Mouse (Mus musculus): ENCODE data around the gene Rln1. TPM values are rescaled to one million over a fixed set of nuclear protein-coding genes. Genes with fewer than 3 reads are reported as not detected.

Gene Rln1
- polyA plus RNA-seq (2016; fragmentation: Nextera tagmentation; extraction: Ambion mirVana), result 0.30 and 0.60 TPM in 2 replicates

DNA sequence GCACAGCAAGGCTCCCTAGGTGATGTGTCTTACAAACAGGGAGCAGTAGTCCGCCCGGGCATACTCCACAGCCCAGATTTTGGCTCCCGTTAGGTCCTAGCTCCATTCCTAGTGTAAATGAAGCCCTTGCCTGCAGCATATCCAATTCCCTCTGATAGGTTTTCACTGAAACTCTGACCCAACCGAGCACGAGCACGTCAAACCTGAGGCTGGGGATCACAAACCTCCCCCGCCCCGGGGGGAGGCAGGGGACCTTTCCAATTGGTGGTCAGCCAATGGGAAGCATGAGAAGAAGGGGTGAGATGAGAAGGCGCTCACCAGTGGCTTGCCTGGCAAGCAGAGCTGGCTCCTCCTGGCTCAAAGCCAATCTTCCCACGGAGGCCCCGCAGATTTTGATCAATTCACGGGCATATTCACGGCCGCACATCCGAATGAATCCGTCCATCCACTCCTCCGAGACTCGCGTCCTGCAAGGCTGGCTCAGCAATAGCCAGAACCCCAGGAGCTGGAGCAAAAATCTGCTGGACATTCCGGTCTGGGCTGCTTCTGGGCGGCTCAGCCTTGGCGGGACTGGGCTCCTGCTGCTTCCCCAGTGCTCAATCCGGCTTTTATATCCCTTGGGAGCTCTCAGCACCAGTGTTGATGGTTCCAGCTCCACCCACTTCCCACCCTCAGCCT, at the start of gene Rln1:
Gene Rln1 (minus strand): TSS at position 603 of the 678 bp plus-strand sequence.
- Histone ChIP-seq H3K9ac (replicated peaks) (peak within 1 kb of the TSS; percentile 60), H3K4me3 (replicated peaks) (peak within 1 kb of the TSS; percentile 41), H3K4me1 (replicated peaks) (peaks cover 8% of the 10 kb centered on the region), H3K27ac (no peak within 1 kb of the TSS), H3K4me2 (peak within 1 kb of the TSS; percentile 79), H3K9me3 (no peaks in the 10 kb centered on the region), H3K27me3 (peaks cover 8% of the 10 kb centered on the region; the same call in 1 of the 2 replicates), H3K36me3 (no peaks in the 10 kb centered on the region)
- 2% methylated on average over 23 of the region's 23 CpGs for WGBS
- peak; percentile 47; the same call in 1 of the 2 replicates for ATAC-seq (ENCODE audit: insufficient number of reproducible peaks, insufficient read depth, low FRiP score, low TSS enrichment, low read depth)

DNA sequence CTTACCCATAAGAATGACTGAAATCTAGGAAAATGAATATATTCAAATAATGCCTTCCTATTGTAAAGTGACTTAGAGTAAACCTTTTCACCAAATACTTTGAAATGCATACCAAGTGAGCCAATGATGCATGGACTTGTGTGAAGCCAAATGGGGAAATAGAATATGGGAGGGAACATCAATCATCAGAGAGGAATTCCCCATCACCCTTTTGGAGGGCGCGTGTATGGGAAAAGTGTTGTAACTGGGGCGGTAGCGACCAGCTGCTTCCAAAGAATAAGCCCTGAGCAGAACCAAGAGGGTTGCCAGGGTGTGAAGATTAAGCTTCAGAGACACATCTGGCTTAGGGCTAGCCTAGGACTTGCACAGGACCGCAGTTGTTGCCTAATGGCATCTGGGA, 48.9 kb upstream of the Rln1 start:
- no peak for ATAC-seq (ENCODE audit: insufficient number of reproducible peaks, insufficient read depth, low FRiP score, low TSS enrichment, low read depth)
- no peaks in the 10 kb centered on the region for H3K27me3 ChIP-seq
- H3K4me2 ChIP-seq, result no peak overlapping the region
- 92% methylated on average over 5 of the region's 5 CpGs for WGBS
- H3K36me3 ChIP-seq, result no peaks in the 10 kb centered on the region
- H3K27ac ChIP-seq, result no peak overlapping the region
- H3K4me3 ChIP-seq (replicated peaks), result no peak overlapping the region
- no peaks in the 10 kb centered on the region for H3K4me1 ChIP-seq (replicated peaks)
- no peaks in the 10 kb centered on the region for H3K9me3 ChIP-seq
- H3K9ac ChIP-seq (replicated peaks), result no peak overlapping the region

DNA sequence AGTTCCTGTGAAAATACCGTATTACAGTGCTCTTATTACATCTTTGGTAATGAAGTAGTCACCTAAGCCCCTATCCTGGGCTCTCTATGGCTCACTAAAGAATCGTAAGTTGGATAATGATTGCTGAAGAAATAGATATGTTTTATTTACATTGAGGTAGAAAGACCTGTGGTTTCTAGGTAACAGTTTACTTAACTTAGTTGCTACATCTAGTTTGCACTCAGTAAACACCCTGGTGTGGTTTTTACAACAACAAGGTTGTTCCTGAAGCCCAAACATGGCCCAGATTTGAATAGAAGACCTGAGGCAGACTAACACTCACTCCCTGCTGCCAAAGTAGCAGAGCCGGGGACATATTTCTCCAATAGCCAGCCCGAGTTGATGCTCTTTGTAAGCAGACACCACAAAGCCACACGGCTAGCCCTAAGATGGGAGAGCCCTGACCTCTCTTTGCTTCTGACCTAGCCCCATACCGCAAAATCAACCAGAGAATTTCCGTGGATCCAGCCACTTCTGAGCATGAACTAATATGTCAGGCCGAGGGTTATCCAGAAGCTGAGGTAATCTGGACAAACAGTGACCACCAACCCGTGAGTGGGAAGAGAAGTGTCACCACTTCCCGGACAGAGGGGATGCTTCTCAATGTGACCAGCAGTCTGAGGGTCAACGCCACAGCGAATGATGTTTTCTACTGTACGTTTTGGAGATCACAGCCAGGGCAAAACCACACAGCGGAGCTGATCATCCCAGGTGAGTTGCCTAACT, 45.6 kb upstream of the Rln1 start:
- Histone ChIP-seq H3K4me1 (replicated peaks) (no peaks in the 10 kb centered on the region), H3K27me3 (no peaks in the 10 kb centered on the region), H3K36me3 (no peaks in the 10 kb centered on the region), H3K9me3 (no peaks in the 10 kb centered on the region), H3K9ac (replicated peaks) (no peak overlapping the region), H3K27ac (no peak overlapping the region), H3K4me3 (replicated peaks) (no peak overlapping the region), H3K4me2 (no peak overlapping the region)
- no peak for ATAC-seq (ENCODE audit: insufficient number of reproducible peaks, insufficient read depth, low FRiP score, low TSS enrichment, low read depth)
- WGBS, result 86% methylated on average over 14 of the region's 14 CpGs

DNA sequence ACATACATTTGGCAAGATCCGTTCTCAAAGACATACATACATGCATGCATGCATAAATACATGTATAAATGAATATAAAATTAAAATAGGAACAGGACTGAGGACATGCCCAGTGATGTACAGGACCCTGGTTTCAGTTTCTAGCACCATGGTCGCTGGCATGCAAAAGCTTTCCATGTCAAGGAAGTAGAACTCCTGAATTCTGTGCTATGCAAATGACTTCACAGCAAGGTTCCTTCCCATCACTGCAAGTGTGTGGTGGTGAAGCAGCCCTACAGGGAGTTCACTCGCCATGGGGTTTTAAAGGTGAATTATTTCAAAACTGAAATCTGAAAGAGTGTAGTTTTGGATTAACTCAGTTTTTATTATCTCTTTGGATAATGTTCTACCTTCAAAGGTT, 41.9 kb upstream of the Rln1 start:
- no peaks in the 10 kb centered on the region for H3K27me3 ChIP-seq
- H3K4me1 ChIP-seq (replicated peaks), result 0 out of 2 replicates have a peak, but pooled peaks cover 3% of the 10 kb centered on the region
- no peak overlapping the region for H3K9ac ChIP-seq (replicated peaks)
- no peaks in the 10 kb centered on the region for H3K9me3 ChIP-seq
- H3K4me3 ChIP-seq (replicated peaks), result no peak overlapping the region
- H3K36me3 ChIP-seq, result no peaks in the 10 kb centered on the region
- no peak for ATAC-seq (ENCODE audit: insufficient number of reproducible peaks, insufficient read depth, low FRiP score, low TSS enrichment, low read depth)
- no peak overlapping the region for H3K27ac ChIP-seq
- WGBS, result 81% methylated on average over 3 of the region's 3 CpGs
- no peak overlapping the region for H3K4me2 ChIP-seq

DNA sequence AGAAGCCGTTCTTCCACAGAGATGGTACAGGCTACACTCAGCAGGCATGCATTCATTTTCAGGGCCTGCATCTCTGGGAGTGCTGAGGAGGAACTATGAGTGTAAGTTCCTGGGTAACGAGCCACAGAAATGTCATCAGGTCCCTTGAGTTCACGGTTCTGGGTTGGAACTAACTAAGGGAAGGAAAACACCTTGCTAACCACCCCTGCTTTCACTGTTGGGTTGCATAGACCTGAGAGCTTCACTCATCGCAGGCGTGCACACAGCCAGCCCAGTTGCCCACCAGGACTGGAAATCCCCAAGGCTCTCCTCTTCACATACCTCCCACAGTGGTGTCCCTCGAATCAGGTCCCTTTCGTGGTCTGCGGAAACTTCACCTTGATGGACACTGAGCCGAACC, 40.5 kb upstream of the Rln1 start:
- WGBS, result 90% methylated on average over 9 of the region's 9 CpGs
- no peak for ATAC-seq (ENCODE audit: insufficient number of reproducible peaks, insufficient read depth, low FRiP score, low TSS enrichment, low read depth)
- H3K9me3 ChIP-seq, result no peaks in the 10 kb centered on the region

DNA sequence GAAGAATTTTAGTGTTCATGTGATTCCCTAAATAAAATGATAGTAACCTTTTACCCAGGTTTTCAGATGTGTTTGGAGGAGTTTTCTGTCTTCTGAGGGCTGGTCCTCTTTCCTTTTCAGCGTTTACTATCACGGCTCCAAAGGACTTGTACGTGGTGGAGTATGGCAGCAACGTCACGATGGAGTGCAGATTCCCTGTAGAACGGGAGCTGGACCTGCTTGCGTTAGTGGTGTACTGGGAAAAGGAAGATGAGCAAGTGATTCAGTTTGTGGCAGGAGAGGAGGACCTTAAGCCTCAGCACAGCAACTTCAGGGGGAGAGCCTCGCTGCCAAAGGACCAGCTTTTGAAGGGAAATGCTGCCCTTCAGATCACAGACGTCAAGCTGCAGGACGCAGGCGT, 39.0 kb upstream of the Rln1 start:
- 0 out of 2 replicates have a peak overlapping the region, but pooled peaks have one; percentile 4 for H3K4me3 ChIP-seq (replicated peaks)
- ATAC-seq (ENCODE audit: insufficient number of reproducible peaks, insufficient read depth, low FRiP score, low TSS enrichment, low read depth), result no peak
- H3K27me3 ChIP-seq, result no peaks in the 10 kb centered on the region
- no peak overlapping the region for H3K27ac ChIP-seq
- 0 out of 2 replicates have a peak overlapping the region, but pooled peaks have one; percentile 4 for H3K9ac ChIP-seq (replicated peaks)
- peak overlapping the region; percentile 42 for H3K4me2 ChIP-seq
- 32% methylated on average over 11 of the region's 11 CpGs for WGBS
- H3K9me3 ChIP-seq, result no peaks in the 10 kb centered on the region
- 0 out of 2 replicates have a peak, but pooled peaks cover 3% of the 10 kb centered on the region for H3K4me1 ChIP-seq (replicated peaks)
- H3K36me3 ChIP-seq, result no peaks in the 10 kb centered on the region

More for the DNA sequence above, 40.5 kb upstream of the Rln1 start:
- Histone ChIP-seq H3K4me1 (replicated peaks) (0 out of 2 replicates have a peak, but pooled peaks cover 3% of the 10 kb centered on the region), H3K4me2 (no peak overlapping the region), H3K9ac (replicated peaks) (no peak overlapping the region), H3K27me3 (no peaks in the 10 kb centered on the region), H3K4me3 (replicated peaks) (no peak overlapping the region), H3K36me3 (no peaks in the 10 kb centered on the region), H3K27ac (no peak overlapping the region)

DNA sequence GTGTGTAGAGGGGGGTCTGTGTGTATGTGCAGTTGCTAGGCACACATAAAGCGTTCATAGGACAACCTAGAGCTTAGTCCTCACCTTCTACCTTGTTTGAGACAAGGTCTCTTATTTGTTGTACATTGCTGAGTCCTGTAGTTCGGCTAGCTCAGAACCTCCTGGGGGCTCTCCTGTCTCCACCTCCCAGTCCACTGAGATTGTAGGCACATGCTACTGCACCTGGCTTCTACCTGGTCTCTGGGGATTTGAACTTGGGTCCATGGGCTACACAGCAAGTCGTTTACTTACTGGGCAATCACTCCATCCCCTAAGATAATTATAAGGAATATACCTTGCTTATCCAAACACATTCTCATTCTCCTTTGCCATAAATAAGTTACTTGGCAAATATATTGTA, 38.2 kb upstream of the Rln1 start:
- no peak overlapping the region for H3K27ac ChIP-seq
- H3K4me2 ChIP-seq, result no peak overlapping the region
- H3K4me3 ChIP-seq (replicated peaks), result no peak overlapping the region
- 87% methylated on average over 3 of the region's 3 CpGs for WGBS
- no peak overlapping the region for H3K9ac ChIP-seq (replicated peaks)
- peaks cover 3% of the 10 kb centered on the region; the same call in 1 of the 2 replicates for H3K27me3 ChIP-seq
- no peaks in the 10 kb centered on the region for H3K36me3 ChIP-seq
- H3K9me3 ChIP-seq, result no peaks in the 10 kb centered on the region
- 0 out of 2 replicates have a peak, but pooled peaks cover 4% of the 10 kb centered on the region for H3K4me1 ChIP-seq (replicated peaks)
- ATAC-seq (ENCODE audit: insufficient number of reproducible peaks, insufficient read depth, low FRiP score, low TSS enrichment, low read depth), result no peak

DNA sequence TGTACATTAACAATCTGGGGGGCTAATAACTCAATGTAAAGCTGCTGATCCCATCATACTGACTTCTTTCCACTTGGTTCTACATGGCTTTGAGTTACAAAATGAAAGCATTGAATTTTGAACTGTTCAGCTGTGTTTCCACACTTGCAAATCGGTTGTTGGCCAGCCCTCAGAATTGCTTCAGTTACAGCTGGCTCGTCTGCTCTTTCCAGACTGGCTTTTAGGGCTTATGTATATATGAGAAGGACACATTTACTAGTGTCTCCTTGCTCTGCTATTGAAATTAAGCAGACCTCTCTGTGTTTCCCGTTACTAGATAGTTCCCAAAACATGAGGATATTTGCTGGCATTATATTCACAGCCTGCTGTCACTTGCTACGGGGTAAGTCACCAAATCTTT, 37.7 kb upstream of the Rln1 start:
- Histone ChIP-seq H3K4me3 (replicated peaks) (no peak overlapping the region), H3K27me3 (peaks cover 3% of the 10 kb centered on the region; the same call in 1 of the 2 replicates), H3K36me3 (no peaks in the 10 kb centered on the region), H3K9me3 (no peaks in the 10 kb centered on the region), H3K9ac (replicated peaks) (no peak overlapping the region), H3K4me2 (no peak overlapping the region), H3K4me1 (replicated peaks) (0 out of 2 replicates have a peak, but pooled peaks cover 8% of the 10 kb centered on the region), H3K27ac (no peak overlapping the region)
- ATAC-seq (ENCODE audit: insufficient number of reproducible peaks, insufficient read depth, low FRiP score, low TSS enrichment, low read depth), result no peak
- WGBS, result 65% methylated on average over 4 of the region's 4 CpGs

DNA sequence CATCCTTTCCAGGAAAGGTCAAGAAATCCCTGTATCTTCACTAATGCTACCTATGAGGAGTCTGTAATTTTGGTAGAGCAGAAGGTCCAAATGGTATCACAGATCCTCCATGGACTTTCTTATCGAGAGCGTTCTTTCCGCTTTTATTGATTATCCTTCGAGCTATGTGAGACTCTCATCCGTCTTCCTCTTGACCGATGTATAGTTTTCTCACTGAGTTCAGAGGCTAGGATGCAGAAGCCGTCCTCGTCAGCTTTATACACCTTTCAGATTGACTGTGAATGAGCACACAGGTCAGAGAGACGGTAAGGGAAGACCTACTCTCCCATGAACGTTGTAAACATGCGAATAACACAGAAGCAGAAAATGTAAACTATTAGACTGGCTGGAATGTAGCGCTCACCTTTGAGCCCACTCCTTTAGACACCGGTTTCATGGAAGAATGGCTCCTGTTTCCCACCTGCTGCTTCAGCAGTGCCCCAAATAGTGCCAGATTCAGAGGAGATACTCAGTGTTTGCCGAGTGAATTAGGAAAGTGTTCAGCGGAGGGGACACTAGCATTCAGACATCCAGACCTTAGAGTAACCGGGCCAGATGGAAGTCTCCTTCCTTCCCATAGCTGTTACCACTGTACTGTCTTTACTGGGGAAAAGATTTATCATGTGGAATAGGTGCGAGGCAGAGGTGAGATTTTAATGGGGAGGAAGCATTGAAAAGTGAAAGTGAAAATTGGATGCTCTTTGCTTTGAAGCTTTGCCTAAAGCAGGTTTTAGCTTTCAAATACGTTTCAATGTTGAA, 37.0 kb upstream of the Rln1 start:
- WGBS, result 81% methylated on average over 18 of the region's 18 CpGs
- no peak overlapping the region for H3K4me2 ChIP-seq

DNA sequence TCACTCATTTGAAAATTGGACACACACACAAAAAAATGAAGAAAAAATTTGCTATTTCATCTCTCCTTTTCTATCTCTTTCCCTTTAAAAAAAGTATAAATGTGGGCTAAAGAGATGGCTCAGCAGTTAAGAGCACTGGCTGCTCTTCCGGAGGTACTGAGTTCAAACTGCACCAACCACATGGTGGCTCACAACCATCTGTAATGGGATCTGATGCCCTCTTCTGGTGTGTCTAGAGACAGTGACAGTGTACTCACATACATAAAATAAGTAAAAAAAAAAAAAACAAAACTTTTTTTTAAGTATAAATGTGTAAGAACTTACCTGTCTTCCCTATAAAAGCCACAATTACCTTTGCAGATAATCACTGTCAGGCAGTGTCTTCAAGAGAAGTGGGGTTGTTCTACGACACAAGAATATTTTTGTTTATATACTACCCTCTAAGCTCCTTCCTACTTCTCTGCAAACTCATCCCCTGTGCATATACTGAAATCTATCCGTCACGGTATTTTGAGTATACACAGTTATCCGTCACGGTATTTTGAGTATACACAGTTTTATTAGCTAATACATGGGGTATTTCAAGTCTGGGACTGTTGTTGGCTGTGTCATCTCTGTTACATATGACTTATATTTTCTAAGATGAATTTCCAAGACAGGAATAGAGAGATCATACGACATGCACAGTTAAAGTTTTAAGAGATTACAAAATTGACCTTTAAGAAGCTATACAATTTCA, 36.2 kb upstream of the Rln1 start:
- Histone ChIP-seq H3K27me3 (peaks cover 5% of the 10 kb centered on the region; the same call in 1 of the 2 replicates), H3K4me1 (replicated peaks) (peaks cover 11% of the 10 kb centered on the region; the same call in 1 of the 2 replicates), H3K4me2 (no peak overlapping the region), H3K4me3 (replicated peaks) (no peak overlapping the region), H3K9me3 (no peaks in the 10 kb centered on the region), H3K36me3 (no peaks in the 10 kb centered on the region), H3K27ac (no peak overlapping the region), H3K9ac (replicated peaks) (no peak overlapping the region)
- no peak for ATAC-seq (ENCODE audit: insufficient number of reproducible peaks, insufficient read depth, low FRiP score, low TSS enrichment, low read depth)
- WGBS, result 90% methylated on average over 7 of the region's 7 CpGs

More for the DNA sequence above, 37.0 kb upstream of the Rln1 start:
- no peak for ATAC-seq (ENCODE audit: insufficient number of reproducible peaks, insufficient read depth, low FRiP score, low TSS enrichment, low read depth)
- H3K27me3 ChIP-seq, result peaks cover 5% of the 10 kb centered on the region; the same call in 1 of the 2 replicates
- no peaks in the 10 kb centered on the region for H3K9me3 ChIP-seq
- peaks cover 11% of the 10 kb centered on the region; the same call in 1 of the 2 replicates for H3K4me1 ChIP-seq (replicated peaks)
- no peak overlapping the region for H3K27ac ChIP-seq
- no peak overlapping the region for H3K9ac ChIP-seq (replicated peaks)
- no peak overlapping the region for H3K4me3 ChIP-seq (replicated peaks)
- no peaks in the 10 kb centered on the region for H3K36me3 ChIP-seq

All from limb, embryonic 12.5 days (tissue).